Mouse (Mus musculus): ENCODE measurements at regions not wholly inside any gene's neighbourhood (a gene's known extent, or its start where the extent isn't known, plus 50 kb on each side); places are given as distances from the start of the nearest gene placed in this dataset.

DNA sequence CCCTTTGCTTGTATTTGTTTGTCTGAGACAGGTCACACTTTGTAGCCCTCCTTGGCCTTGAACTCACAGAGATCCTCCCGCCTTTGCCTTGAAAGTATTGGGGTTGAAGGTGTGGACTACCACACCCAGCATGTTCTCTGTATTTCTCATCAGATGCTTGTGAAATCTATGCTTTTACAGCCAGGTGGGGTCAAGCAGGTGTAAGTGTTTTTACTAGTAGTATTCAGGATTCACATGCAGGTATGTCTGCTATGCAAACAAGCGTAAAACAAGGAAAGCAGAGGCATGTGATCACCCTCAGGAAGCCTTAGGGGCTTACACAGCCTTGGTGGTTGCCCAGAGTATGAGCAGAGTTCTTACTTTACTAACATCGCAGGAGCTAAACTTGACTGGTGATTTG lies 105.4 kb upstream of the Ccser1 start:
- ATAC-seq (no peak), DNase-seq (ENCODE audit: low read depth, low spot score) (no peak)
- TF ChIP-seq CTCF (IDR thresholded peaks at IDR 0.05): no peak
- no peaks in the 10 kb centered on the region for H3K27me3 ChIP-seq
- POLR2A ChIA-PET: no interaction called here
- CTCF ChIA-PET: no interaction called here
- in situ Hi-C loops (cut with MboI; ENCODE audit: low pct_unique_long_range_greater_than_20kb): no loop called here

GRCm38 (mm10) chr6:61078559-61078958 lies 101.6 kb upstream of the Ccser1 start:
- no peak for ATAC-seq
- TF ChIP-seq CTCF (IDR thresholded peaks at IDR 0.05): no peak
- no peak for DNase-seq (ENCODE audit: low read depth, low spot score)
- in situ Hi-C loops (cut with MboI; ENCODE audit: low pct_unique_long_range_greater_than_20kb): no loop called here
- no peaks in the 10 kb centered on the region for H3K27me3 ChIP-seq
- ChIA-PET POLR2A (no interaction called here), CTCF (no interaction called here)

DNA sequence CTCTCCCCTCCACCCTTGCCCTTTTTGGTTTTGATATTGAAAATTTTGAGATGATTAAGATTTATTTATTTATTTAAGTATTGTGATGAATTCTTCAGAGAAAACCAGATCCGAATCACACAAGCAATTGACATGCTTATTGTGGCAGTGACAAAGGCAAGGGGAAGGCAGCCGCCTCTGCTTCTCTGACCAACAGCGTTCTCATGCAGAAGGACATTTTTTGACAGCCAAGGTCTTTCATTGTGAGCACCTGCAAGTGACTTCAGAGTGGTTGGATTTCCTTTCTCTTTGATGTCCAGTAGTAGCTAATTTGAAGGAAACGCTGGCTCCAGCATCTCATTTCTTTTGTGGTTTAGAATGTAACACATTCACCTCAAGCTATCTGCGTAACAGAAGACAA lies 99.5 kb upstream of the Ccser1 start:
- ATAC-seq: no peak
- no peak for DNase-seq (ENCODE audit: low read depth, low spot score)
- TF ChIP-seq CTCF (IDR thresholded peaks at IDR 0.05): no peak
- ChIA-PET POLR2A (no interaction called here), CTCF (interaction anchor here (1.0 kb wide), 1 partner anchor 13 kb away, joined by 3 read pairs; no protein-coding TSS in a partner anchor)
- in situ Hi-C loops (cut with MboI; ENCODE audit: low pct_unique_long_range_greater_than_20kb): no loop called here
- H3K27me3 ChIP-seq: peaks cover 3% of the 10 kb centered on the region

DNA sequence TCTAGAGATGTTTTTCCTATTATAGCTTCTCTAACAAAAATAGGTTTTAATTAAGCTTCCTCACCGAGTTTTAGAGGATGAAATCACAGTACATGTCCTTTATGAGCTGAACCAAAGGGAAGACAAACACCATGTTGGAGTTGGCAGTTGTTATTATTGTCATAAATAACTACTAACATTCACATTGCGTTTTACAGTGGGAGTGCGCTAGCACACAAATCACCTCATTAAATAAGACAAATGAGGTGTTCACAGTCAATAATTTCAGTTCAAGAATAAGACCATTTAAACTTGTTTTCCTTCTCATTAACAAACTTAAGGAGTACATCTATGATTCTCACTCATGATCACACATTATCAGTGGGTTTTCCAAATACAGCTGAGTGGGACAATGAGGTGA lies 96.8 kb upstream of the Ccser1 start:
- DNase-seq (ENCODE audit: low read depth, low spot score) (no peak), ATAC-seq (no peak)
- in situ Hi-C loops (cut with MboI; ENCODE audit: low pct_unique_long_range_greater_than_20kb): no loop called here
- peaks cover 6% of the 10 kb centered on the region for H3K27me3 ChIP-seq
- CTCF ChIA-PET: no interaction called here
- no peak for TF ChIP-seq CTCF (IDR thresholded peaks at IDR 0.05)
- POLR2A ChIA-PET: no interaction called here

GRCm38 (mm10) chr6:61099348-61099981 lies 80.7 kb upstream of the Ccser1 start:
- TF ChIP-seq CTCF (IDR thresholded peaks at IDR 0.05): no peak
- ChIA-PET CTCF (no interaction called here), POLR2A (interaction anchor here (0.7 kb wide), 1 partner anchor 1773 kb away, joined by 3 read pairs; no protein-coding TSS in a partner anchor)
- ATAC-seq (no peak), DNase-seq (ENCODE audit: low read depth, low spot score) (no peak)
- in situ Hi-C loops (cut with MboI; ENCODE audit: low pct_unique_long_range_greater_than_20kb): no loop called here
- H3K27me3 ChIP-seq: peaks cover 23% of the 10 kb centered on the region

DNA sequence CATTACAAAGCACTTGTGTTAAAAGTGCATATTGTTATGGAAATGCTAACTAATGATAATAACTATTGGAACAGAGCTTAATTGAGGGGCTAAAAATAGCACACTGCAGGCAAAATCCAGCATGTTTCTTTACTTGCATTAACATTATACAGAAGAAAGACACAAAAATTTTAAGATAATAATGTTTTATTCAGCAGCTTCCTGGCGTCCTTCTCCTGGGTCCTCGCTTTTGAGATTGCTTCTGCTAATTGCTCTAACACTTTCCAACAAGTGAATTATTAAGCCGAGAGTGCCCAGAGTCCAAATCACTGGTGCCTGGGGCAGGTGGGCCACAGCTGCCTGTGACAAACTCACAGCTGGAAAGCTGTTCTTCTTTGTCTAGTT lies 80.2 kb upstream of the Ccser1 start:
- ChIA-PET POLR2A (no interaction called here), CTCF (no interaction called here)
- in situ Hi-C loops (cut with MboI; ENCODE audit: low pct_unique_long_range_greater_than_20kb): no loop called here
- DNase-seq (ENCODE audit: low read depth, low spot score): no peak
- peaks cover 23% of the 10 kb centered on the region for H3K27me3 ChIP-seq
- no peak for TF ChIP-seq CTCF (IDR thresholded peaks at IDR 0.05)
- ATAC-seq: no peak

- peaks cover 17% of the 10 kb centered on the region for H3K27me3 ChIP-seq
- in situ Hi-C loops (cut with MboI; ENCODE audit: low pct_unique_long_range_greater_than_20kb): no loop called here
- TF ChIP-seq CTCF (IDR thresholded peaks at IDR 0.05): no peak
- POLR2A ChIA-PET: no interaction called here
- CTCF ChIA-PET: interaction anchor here (1.3 kb wide), 1 partner anchor 16 kb away, joined by 4 read pairs; no protein-coding TSS in a partner anchor
- ATAC-seq (no peak), DNase-seq (ENCODE audit: low read depth, low spot score) (no peak)
Observed at GRCm38 (mm10) chr6:61101972-61102371, 78.2 kb upstream of the Ccser1 start.

DNA sequence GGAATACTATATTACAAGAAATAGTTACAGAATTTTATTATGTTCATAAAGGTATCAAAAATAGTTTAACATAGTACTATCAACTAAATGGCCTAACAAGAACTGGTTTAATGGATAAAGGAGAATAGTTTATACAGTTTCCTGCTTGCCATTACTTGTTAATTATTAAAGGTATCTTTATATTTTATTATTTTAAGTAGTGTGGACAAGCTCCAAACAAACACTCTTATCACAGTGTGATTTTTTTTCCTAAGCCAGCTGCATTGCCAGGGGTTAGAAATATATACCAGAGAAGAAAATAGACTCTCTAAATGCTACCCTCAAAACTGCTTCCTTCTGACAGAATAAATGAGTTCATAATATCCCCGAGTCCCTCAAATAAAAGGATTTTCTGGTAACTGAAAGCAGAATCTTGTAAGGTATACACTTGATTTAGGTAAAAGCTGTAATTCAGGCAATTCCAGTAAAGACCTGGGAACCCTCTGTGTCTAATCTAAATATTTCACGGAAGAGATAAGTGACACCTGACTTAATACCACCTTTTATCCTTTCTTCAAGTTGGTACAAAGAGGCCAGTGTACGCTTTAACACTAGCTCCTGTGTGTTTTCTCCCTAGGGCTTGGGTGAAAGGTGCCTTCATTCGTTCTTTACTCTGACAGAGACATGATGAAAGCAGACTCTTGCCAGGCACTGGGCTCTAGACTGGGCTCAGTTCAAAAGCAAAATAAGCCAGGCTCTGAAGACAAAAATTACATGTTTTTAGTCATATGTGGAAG lies 76.5 kb upstream of the Ccser1 start:
- peaks cover 17% of the 10 kb centered on the region for H3K27me3 ChIP-seq
- DNase-seq (ENCODE audit: low read depth, low spot score) (no peak), ATAC-seq (no peak)
- in situ Hi-C loops (cut with MboI; ENCODE audit: low pct_unique_long_range_greater_than_20kb): no loop called here
- POLR2A ChIA-PET: no interaction called here
- TF ChIP-seq CTCF (IDR thresholded peaks at IDR 0.05): no peak
- CTCF ChIA-PET: no interaction called here

GRCm38 (mm10) chr6:61115250-61115649 lies 64.9 kb upstream of the Ccser1 start:
- no peaks in the 10 kb centered on the region for H3K27me3 ChIP-seq
- TF ChIP-seq CTCF (IDR thresholded peaks at IDR 0.05): no peak
- ChIA-PET CTCF (no interaction called here), POLR2A (no interaction called here)
- in situ Hi-C loops (cut with MboI; ENCODE audit: low pct_unique_long_range_greater_than_20kb): no loop called here
- no peak for DNase-seq (ENCODE audit: low read depth, low spot score)
- no peak for ATAC-seq

GRCm38 (mm10) chr6:61119590-61119989 lies 60.5 kb upstream of the Ccser1 start:
- ChIA-PET CTCF (no interaction called here), POLR2A (no interaction called here)
- no peak for DNase-seq (ENCODE audit: low read depth, low spot score)
- in situ Hi-C loops (cut with MboI; ENCODE audit: low pct_unique_long_range_greater_than_20kb): no loop called here
- TF ChIP-seq CTCF (IDR thresholded peaks at IDR 0.05): no peak
- no peak for ATAC-seq
- H3K27me3 ChIP-seq: no peaks in the 10 kb centered on the region

- POLR2A ChIA-PET: no interaction called here
- in situ Hi-C loops (cut with MboI; ENCODE audit: low pct_unique_long_range_greater_than_20kb): no loop called here
- DNase-seq (ENCODE audit: low read depth, low spot score) (no peak), ATAC-seq (no peak)
- CTCF ChIA-PET: no interaction called here
- H3K27me3 ChIP-seq: no peaks in the 10 kb centered on the region
- TF ChIP-seq CTCF (IDR thresholded peaks at IDR 0.05): no peak
Observed at GRCm38 (mm10) chr6:61125431-61125830, 54.7 kb upstream of the Ccser1 start.

DNA sequence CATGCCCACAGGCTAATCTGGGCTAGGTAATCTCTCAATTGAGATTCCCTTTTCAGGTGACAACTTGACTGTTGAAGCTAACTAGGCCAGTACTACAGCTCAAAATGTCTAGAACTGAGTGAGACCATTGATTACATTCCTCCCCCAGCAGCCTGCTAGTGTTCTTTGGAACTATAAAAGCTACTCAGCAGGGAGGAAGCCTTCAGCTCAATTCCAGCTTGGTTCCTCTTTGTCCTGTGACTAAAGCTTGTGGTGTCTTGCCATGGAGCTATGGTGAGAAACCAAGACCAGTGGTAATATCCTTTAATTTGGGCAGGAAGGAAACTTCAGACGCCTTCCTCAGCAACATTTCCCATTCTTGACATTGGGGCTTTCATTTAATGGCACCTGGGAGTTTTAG lies 52.9 kb upstream of the Ccser1 start:
- no peaks in the 10 kb centered on the region for H3K27me3 ChIP-seq
- DNase-seq (ENCODE audit: low read depth, low spot score): no peak
- TF ChIP-seq CTCF (IDR thresholded peaks at IDR 0.05): no peak
- CTCF ChIA-PET: no interaction called here
- in situ Hi-C loops (cut with MboI; ENCODE audit: low pct_unique_long_range_greater_than_20kb): no loop called here
- POLR2A ChIA-PET: no interaction called here
- no peak for ATAC-seq

Measured in Patski (cell line).